In the genomic region with DNA sequence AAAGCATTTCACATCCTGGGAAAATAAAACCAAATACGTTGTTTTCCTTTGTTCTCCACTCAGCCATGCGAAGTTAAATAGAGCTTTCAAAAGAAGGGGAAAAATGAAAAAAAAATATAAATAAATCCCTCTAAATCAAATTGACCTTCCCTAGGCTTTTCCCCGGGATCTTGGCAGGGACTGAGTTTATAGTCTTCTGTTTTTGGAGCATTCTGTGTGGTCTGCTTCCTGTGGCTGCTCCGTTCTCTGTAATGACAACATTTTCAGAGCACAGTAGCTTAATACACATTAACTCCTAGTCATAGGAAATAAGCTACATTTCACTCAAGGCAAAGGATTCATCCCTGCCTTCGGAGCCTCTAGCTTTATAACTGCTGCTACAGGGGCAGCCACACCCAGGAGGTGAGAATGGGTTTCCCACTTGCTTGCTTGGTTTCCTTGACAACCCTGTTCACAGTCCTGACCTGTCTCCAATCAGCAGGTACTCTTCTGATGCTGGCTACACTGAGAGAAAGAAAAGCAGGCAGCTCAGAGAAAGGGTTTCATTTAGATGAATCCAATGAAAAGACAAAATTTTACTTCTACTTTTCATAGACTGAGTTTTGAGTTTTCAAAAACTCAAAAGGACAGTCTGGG, we compare ENCODE assay signal across 17 mouse cellular contexts. TPM values are rescaled to one million over a fixed set of nuclear protein-coding genes. Genes with fewer than 3 reads are reported as not detected.
A peak's percentile ranks its signal among the peaks of the same experiment; 100 is the strongest.
DNase-seq lines count a peak whose midpoint lies in the region; ATAC-seq lines count a peak whose summit lies in the region.
"Had no signal": no experiment of that assay in that cellular context is flagged by ENCODE, and none has a peak within 500 bp of the region (broad histone marks: within the 10 kb centered on the region; RNA-seq: fewer than 3 reads in every experiment).

No protein-coding gene starts in this region.

- DNase-seq in lung, postnatal 36 days = no peak
- DNase-seq in thymus, postnatal 14 days = no peak
- DNase-seq: B cell, adult 2 months; cerebellum, postnatal 25 days; heart, adult 11 months; layer of hippocampus, postnatal 36 days; liver, postnatal 0 days; thymus, postnatal 25 days had no signal

- ATAC-seq in hindbrain, embryonic 16.5 days = peak; percentile 87
- ATAC-seq in hindbrain, embryonic 13.5 days (ENCODE audit: low FRiP score) = no peak
- ATAC-seq in lung, embryonic 16.5 days (ENCODE audit: low read depth) = peak; percentile 60
- ATAC-seq in forebrain, embryonic 15.5 days (replicated peaks) = peak; percentile 75
- ATAC-seq in stomach, embryonic 15.5 days (ENCODE audit: insufficient read depth, low FRiP score, low read depth) = 0 out of 2 replicates have a peak, but pooled peaks have one; percentile 10
- no peak for ATAC-seq in activated CD4-positive, CD25-positive, alpha-beta regulatory T cell, adult 4 months
- ATAC-seq: liver, postnatal 0 days had no signal

- H3K27ac ChIP-seq in hindbrain, embryonic 16.5 days (ENCODE audit: low read depth, low read length) = peak overlapping the region; percentile 11; the same call in 1 of the 2 replicates
- no peak overlapping the region for H3K27ac ChIP-seq in hindbrain, embryonic 13.5 days
- 0 out of 2 replicates have a peak overlapping the region, but pooled peaks have one; percentile 49 for H3K27ac ChIP-seq in lung, embryonic 16.5 days (ENCODE audit: low read length)
- H3K27ac ChIP-seq in forebrain, embryonic 15.5 days (replicated peaks) = no peak overlapping the region
- no peak overlapping the region for H3K27ac ChIP-seq in stomach, embryonic 15.5 days
- H3K27ac ChIP-seq: embryonic facial prominence, embryonic 15.5 days; limb, embryonic 13.5 days had no signal

- H3K4me2 ChIP-seq in hindbrain, embryonic 16.5 days (ENCODE audit: low read length) = peak overlapping the region; percentile 13; the same call in 1 of the 2 replicates
- no peak overlapping the region for H3K4me2 ChIP-seq in hindbrain, embryonic 13.5 days
- no peak overlapping the region for H3K4me2 ChIP-seq in lung, embryonic 16.5 days (ENCODE audit: low read depth, low read length)
- no peak overlapping the region for H3K4me2 ChIP-seq in forebrain, embryonic 15.5 days (replicated peaks)
- no peak overlapping the region for H3K4me2 ChIP-seq in stomach, embryonic 15.5 days
- H3K4me2 ChIP-seq: embryonic facial prominence, embryonic 15.5 days; limb, embryonic 13.5 days had no signal

- H3K9me3 ChIP-seq in hindbrain, embryonic 16.5 days (ENCODE audit: control insufficient read depth, low read length) = no peaks in the 10 kb centered on the region
- no peaks in the 10 kb centered on the region for H3K9me3 ChIP-seq in hindbrain, embryonic 13.5 days
- no peaks in the 10 kb centered on the region for H3K9me3 ChIP-seq in lung, embryonic 16.5 days (ENCODE audit: control insufficient read depth, low read length)
- H3K9me3 ChIP-seq in forebrain, embryonic 15.5 days = no peaks in the 10 kb centered on the region
- H3K9me3 ChIP-seq in stomach, embryonic 15.5 days = no peaks in the 10 kb centered on the region
- H3K9me3 ChIP-seq: embryonic facial prominence, embryonic 15.5 days; limb, embryonic 13.5 days had no signal

- WGBS in hindbrain, embryonic 16.5 days = 42% methylated on average over 5 of the region's 5 CpGs
- WGBS in hindbrain, embryonic 13.5 days = 50% methylated on average over 5 of the region's 5 CpGs
- WGBS in lung, embryonic 16.5 days = 18% methylated on average over 5 of the region's 5 CpGs
- 20% methylated on average over 5 of the region's 5 CpGs for WGBS in forebrain, embryonic 15.5 days
- 27% methylated on average over 5 of the region's 5 CpGs for WGBS in stomach, embryonic 15.5 days

- peaks cover 6% of the 10 kb centered on the region for H3K4me1 ChIP-seq in hindbrain, embryonic 16.5 days (ENCODE audit: control insufficient read depth, insufficient read depth, low read depth, low read length)
- H3K4me1 ChIP-seq in hindbrain, embryonic 13.5 days (replicated peaks) = 0 out of 2 replicates have a peak, but pooled peaks cover 4% of the 10 kb centered on the region
- H3K4me1 ChIP-seq in lung, embryonic 16.5 days (replicated peaks; ENCODE audit: control insufficient read depth, insufficient read depth, low read length) = peaks cover 3% of the 10 kb centered on the region
- H3K4me1 ChIP-seq in forebrain, embryonic 15.5 days = peaks cover 3% of the 10 kb centered on the region; the same call in 1 of the 2 replicates
- H3K4me1 ChIP-seq in stomach, embryonic 15.5 days = no peaks in the 10 kb centered on the region

- no peaks in the 10 kb centered on the region for H3K27me3 ChIP-seq in hindbrain, embryonic 16.5 days (replicated peaks; ENCODE audit: control insufficient read depth, insufficient read depth, low read length)
- no peaks in the 10 kb centered on the region for H3K27me3 ChIP-seq in hindbrain, embryonic 13.5 days
- no peaks in the 10 kb centered on the region for H3K27me3 ChIP-seq in lung, embryonic 16.5 days (ENCODE audit: control insufficient read depth, insufficient read depth, low read depth, low read length)
- H3K27me3 ChIP-seq in forebrain, embryonic 15.5 days = no peaks in the 10 kb centered on the region
- H3K27me3 ChIP-seq in stomach, embryonic 15.5 days (replicated peaks) = no peaks in the 10 kb centered on the region
- H3K27me3 ChIP-seq: embryonic facial prominence, embryonic 15.5 days; limb, embryonic 13.5 days had no signal

- no peaks in the 10 kb centered on the region for H3K36me3 ChIP-seq in hindbrain, embryonic 16.5 days (ENCODE audit: control insufficient read depth, insufficient read depth, low read length)
- no peaks in the 10 kb centered on the region for H3K36me3 ChIP-seq in hindbrain, embryonic 13.5 days
- H3K36me3 ChIP-seq in lung, embryonic 16.5 days (ENCODE audit: control insufficient read depth, insufficient read depth, low read length) = no peaks in the 10 kb centered on the region
- H3K36me3 ChIP-seq in forebrain, embryonic 15.5 days = no peaks in the 10 kb centered on the region
- H3K36me3 ChIP-seq in stomach, embryonic 15.5 days = no peaks in the 10 kb centered on the region
- H3K36me3 ChIP-seq: embryonic facial prominence, embryonic 15.5 days; G1E; limb, embryonic 13.5 days had no signal

- no peak overlapping the region for H3K4me3 ChIP-seq in hindbrain, embryonic 16.5 days (ENCODE audit: low read length)
- H3K4me3 ChIP-seq in hindbrain, embryonic 13.5 days = no peak overlapping the region
- H3K4me3 ChIP-seq in lung, embryonic 16.5 days (ENCODE audit: low read length) = no peak overlapping the region
- H3K4me3 ChIP-seq in forebrain, embryonic 15.5 days = no peak overlapping the region
- no peak overlapping the region for H3K4me3 ChIP-seq in stomach, embryonic 15.5 days (replicated peaks)
- H3K4me3 ChIP-seq: embryonic facial prominence, embryonic 15.5 days; limb, embryonic 13.5 days had no signal

- no peak overlapping the region for H3K9ac ChIP-seq in hindbrain, embryonic 16.5 days (ENCODE audit: low read depth, low read length)
- no peak overlapping the region for H3K9ac ChIP-seq in hindbrain, embryonic 13.5 days
- no peak overlapping the region for H3K9ac ChIP-seq in lung, embryonic 16.5 days (ENCODE audit: low read length)
- H3K9ac ChIP-seq in forebrain, embryonic 15.5 days (replicated peaks) = no peak overlapping the region
- H3K9ac ChIP-seq in stomach, embryonic 15.5 days = no peak overlapping the region
- H3K9ac ChIP-seq: embryonic facial prominence, embryonic 15.5 days; limb, embryonic 13.5 days; liver, postnatal 0 days had no signal

RNA-seq across cellular contexts. Expression of gene Dkk2, which starts 51.9 kb away (rescaled TPM):
- 1.9 and 2.1 TPM in 2 replicates for polyA plus RNA-seq in hindbrain, embryonic 16.5 days (2015; fragmentation: Nextera tagmentation; extraction: Ambion mirVana)
- 2.4 and 5.7 TPM in 2 replicates for polyA plus RNA-seq in hindbrain, embryonic 13.5 days (2015; fragmentation: Nextera tagmentation; extraction: Ambion mirVana)
- polyA plus RNA-seq in lung, embryonic 16.5 days (2015; fragmentation: Nextera tagmentation; extraction: Ambion mirVana) = 3.0 and 3.1 TPM in 2 replicates
- polyA plus RNA-seq in forebrain, embryonic 15.5 days (2015; fragmentation: Nextera tagmentation; extraction: Ambion mirVana) = 1.3 and 1.8 TPM in 2 replicates
- 9.8 and 10.3 TPM in 2 replicates for polyA plus RNA-seq in stomach, embryonic 15.5 days (2015; fragmentation: Nextera tagmentation; extraction: Ambion mirVana)
- not detected for polyA plus RNA-seq in activated CD4-positive, CD25-positive, alpha-beta regulatory T cell, adult 4 months (2017; shearing (Covaris generic))
- polyA plus RNA-seq: G1E had no signal

Comparison
In these comparisons a context has a peak if more than half of its experiments do, and no peak if none do; other contexts are left out.
1. ATAC-seq: peak in hindbrain, embryonic 16.5 days (single experiment), lung, embryonic 16.5 days (single experiment), forebrain, embryonic 15.5 days (single experiment) and stomach, embryonic 15.5 days (single experiment); none in hindbrain, embryonic 13.5 days (single experiment) and activated CD4-positive, CD25-positive, alpha-beta regulatory T cell, adult 4 months (single experiment).
2. H3K27ac ChIP-seq: peak in hindbrain, embryonic 16.5 days (single experiment) and lung, embryonic 16.5 days (single experiment); none in hindbrain, embryonic 13.5 days (single experiment), forebrain, embryonic 15.5 days (single experiment) and stomach, embryonic 15.5 days (single experiment).